Mouse (Mus musculus) heart, embryonic 14.5 days (tissue): ENCODE results near the gene Osbpl3. TPM values are rescaled to one million over a fixed set of nuclear protein-coding genes. Genes with fewer than 3 reads are reported as not detected.
"Not testable (repeated sequence)": the region's sequence is repeated elsewhere in the genome, so short reads cannot be mapped to it uniquely, and the experiment has no call there.

ENCODE experiments used
- ATAC-seq: fragments of 200-750 bp; cut with Nextera tagmentation; 2 replicates; pipeline ENCODE4 v1.8.0; 2017; ENCODE audit warnings: low read depth, moderate TSS enrichment; ENCODE audit not compliant: insufficient number of reproducible peaks, insufficient read depth, low FRiP score
- H3K27ac ChIP-seq, 2 experiments: fragments of 200-500 bp in 1 of 2; fragments of 300-500 bp in 1 of 2; sonication (generic) in 1 of 2; replicated peaks in 1 of 2; 2 replicates each; pipeline ENCODE4 v1.5.1; 2012 to 2014; ENCODE audit warnings: low read depth in 2 of 2, low read length in 2 of 2, control low read depth in 1 of 2, mild to moderate bottlenecking in 1 of 2, mixed read lengths in 1 of 2; ENCODE audit not compliant: control insufficient read depth in 1 of 2, insufficient read depth in 1 of 2
- H3K27me3 ChIP-seq: fragments of 300-500 bp; sonication (generic); 2 replicates; pipeline ENCODE4 v1.6.1; 2014; ENCODE audit warnings: mild to moderate bottlenecking, low read length, control low read depth; ENCODE audit not compliant: control insufficient read depth, insufficient read depth
- H3K36me3 ChIP-seq: fragments of 300-500 bp; sonication (generic); 2 replicates; pipeline ENCODE4 v1.6.1; 2014; ENCODE audit warnings: mild to moderate bottlenecking, control low read depth, low read length, mixed read lengths; ENCODE audit not compliant: control insufficient read depth, insufficient read depth
- H3K4me1 ChIP-seq, 2 experiments: fragments of 200-500 bp in 1 of 2; fragments of 300-500 bp in 1 of 2; sonication (generic) in 1 of 2; 2 replicates each; pipeline ENCODE4 v1.6.1; 2012 to 2014; ENCODE audit warnings: low read length in 2 of 2, control low read depth in 1 of 2, mixed read lengths in 1 of 2; ENCODE audit not compliant: control insufficient read depth in 2 of 2, insufficient read depth in 2 of 2
- H3K4me2 ChIP-seq: fragments of 300-500 bp; sonication (generic); 2 replicates; pipeline ENCODE4 v1.6.1; 2014; ENCODE audit warnings: mild to moderate bottlenecking, low read length
- H3K4me3 ChIP-seq, 2 experiments: fragments of 200-500 bp in 1 of 2; fragments of 300-500 bp in 1 of 2; sonication (generic) in 1 of 2; 2 replicates each; pipeline ENCODE4 v1.5.1; 2012 to 2014; ENCODE audit warnings: low read length in 2 of 2, mild to moderate bottlenecking in 2 of 2, control low read depth in 1 of 2, low read depth in 1 of 2, moderate library complexity in 1 of 2; ENCODE audit not compliant: control insufficient read depth in 1 of 2, insufficient read depth in 1 of 2
- H3K9ac ChIP-seq: fragments of 300-500 bp; sonication (generic); 2 replicates; pipeline ENCODE4 v1.6.1; 2014; ENCODE audit warnings: mild to moderate bottlenecking, low read length
- H3K9me3 ChIP-seq: fragments of 300-500 bp; sonication (generic); 2 replicates; pipeline ENCODE4 v1.6.1; 2016; ENCODE audit warnings: low read length, control low read depth; ENCODE audit not compliant: control insufficient read depth
- WGBS: fragments of 180-500 bp; shearing (Covaris S2); extraction: QIAGEN DNeasy Blood & Tissue Kit; methylation state at CpG from one replicate; pipeline ENCODE4 v1.1.7; 2014; 5-methylcytosine and 5-hydroxymethylcytosine counted together
- polyA plus RNA-seq: library from polyadenylated mRNA; unstranded; fragments of >200 nt; fragmentation: Nextera tagmentation; extraction: Ambion mirVana; gene quantifications from 2 replicates; pipeline ENCODE4 v1.2.1, GENCODE M21; 2014

The Osbpl3 gene
- polyA plus RNA-seq, 1 experiment from 2014 or later = 16.7 TPM

GRCm38 (mm10) chr6:50452220-50452619 is 3.8 kb downstream of the Osbpl3 start:
- 87% methylated on average over 10 of the region's 10 CpGs for WGBS
- Histone ChIP-seq H3K9me3 (no peaks in the 10 kb centered on the region), H3K36me3 (no peaks in the 10 kb centered on the region), H3K9ac (no peak overlapping the region), H3K4me1 (peaks cover 6 to 15% of the 10 kb centered on the region in 2 experiments), H3K4me2 (no peak overlapping the region), H3K27me3 (no peaks in the 10 kb centered on the region), H3K4me3 (no peak overlapping the region), H3K27ac (no peak overlapping the region)
- no peak for ATAC-seq

- H3K27me3 ChIP-seq = no peaks in the 10 kb centered on the region
- 86% methylated on average over 2 of the region's 2 CpGs for WGBS
- no peak for ATAC-seq
- no peaks in the 10 kb centered on the region for H3K9me3 ChIP-seq
- H3K9ac ChIP-seq = no peak overlapping the region
- H3K4me1 ChIP-seq = peaks cover 0 to 8% of the 10 kb centered on the region in 2 experiments; a peak in 3 of 4 replicates
- no peak overlapping the region for H3K4me2 ChIP-seq
- no peak overlapping the region for H3K4me3 ChIP-seq
- no peaks in the 10 kb centered on the region for H3K36me3 ChIP-seq
- no peak overlapping the region for H3K27ac ChIP-seq
Observed at GRCm38 (mm10) chr6:50445616-50446015, 10.4 kb downstream of the Osbpl3 start.

- H3K4me2 ChIP-seq = no peak overlapping the region
- H3K4me1 ChIP-seq = peaks cover 0 to 18% of the 10 kb centered on the region in 2 experiments
- no peaks in the 10 kb centered on the region for H3K27me3 ChIP-seq
- ATAC-seq = no peak
- 83% methylated on average over 5 of the region's 5 CpGs for WGBS
- no peak overlapping the region for H3K4me3 ChIP-seq
- no peak overlapping the region for H3K27ac ChIP-seq
- H3K9ac ChIP-seq = no peak overlapping the region
- 0 out of 2 replicates have a peak, but pooled peaks cover 5% of the 10 kb centered on the region for H3K36me3 ChIP-seq
- no peaks in the 10 kb centered on the region for H3K9me3 ChIP-seq
Observed at GRCm38 (mm10) chr6:50440966-50441862, 14.8 kb downstream of the Osbpl3 start.

- Histone ChIP-seq H3K4me1 (peaks cover 0 to 18% of the 10 kb centered on the region in 2 experiments), H3K4me2 (no peak overlapping the region), H3K4me3 (no peak overlapping the region), H3K27me3 (no peaks in the 10 kb centered on the region), H3K9ac (no peak overlapping the region), H3K27ac (no peak overlapping the region), H3K36me3 (0 out of 2 replicates have a peak, but pooled peaks cover 5% of the 10 kb centered on the region), H3K9me3 (no peaks in the 10 kb centered on the region)
- no peak for ATAC-seq
- 70% methylated on average over 7 of the region's 7 CpGs for WGBS
Observed at GRCm38 (mm10) chr6:50440197-50440596, 15.8 kb downstream of the Osbpl3 start.

GRCm38 (mm10) chr6:50438900-50439299 is 17.1 kb downstream of the Osbpl3 start:
- H3K9me3 ChIP-seq, H3K27ac ChIP-seq, H3K4me3 ChIP-seq, H3K36me3 ChIP-seq, H3K9ac ChIP-seq, H3K27me3 ChIP-seq, H3K4me2 ChIP-seq, ATAC-seq: not testable (repeated sequence)
- WGBS = 90% methylated on average over 4 of the region's 4 CpGs
- peaks cover 0 to 18% of the 10 kb centered on the region in 2 experiments for H3K4me1 ChIP-seq

- Histone ChIP-seq H3K9me3 (no peaks in the 10 kb centered on the region), H3K9ac (no peak overlapping the region), H3K4me2 (no peak overlapping the region), H3K4me1 (peaks cover 2 to 20% of the 10 kb centered on the region in 2 experiments), H3K4me3 (no peak overlapping the region), H3K36me3 (0 out of 2 replicates have a peak, but pooled peaks cover 5% of the 10 kb centered on the region), H3K27me3 (no peaks in the 10 kb centered on the region), H3K27ac (no peak overlapping the region)
- no peak for ATAC-seq
- WGBS = 87% methylated on average over 2 of the region's 2 CpGs
Observed at GRCm38 (mm10) chr6:50437815-50438214, 18.2 kb downstream of the Osbpl3 start.

- 0 out of 2 replicates have a peak, but pooled peaks cover 5% of the 10 kb centered on the region for H3K36me3 ChIP-seq
- no peak overlapping the region for H3K27ac ChIP-seq
- WGBS = 44% methylated on average over 2 of the region's 2 CpGs
- no peak for ATAC-seq
- peaks cover 2 to 25% of the 10 kb centered on the region in 2 experiments for H3K4me1 ChIP-seq
- H3K4me2 ChIP-seq = no peak overlapping the region
- no peaks in the 10 kb centered on the region for H3K27me3 ChIP-seq
- no peak overlapping the region for H3K9ac ChIP-seq
- no peak overlapping the region for H3K4me3 ChIP-seq
- H3K9me3 ChIP-seq = no peaks in the 10 kb centered on the region
Observed at GRCm38 (mm10) chr6:50436661-50437060, 19.3 kb downstream of the Osbpl3 start.
